Mouse (Mus musculus): Measurements from ENCODE around the gene Bola2.

- no peak for TF ChIP-seq CTCF (IDR thresholded peaks at IDR 0.05; ENCODE audit: control insufficient read depth, insufficient read depth, low read length)
- no peak for TF ChIP-seq POLR2A (IDR thresholded peaks at IDR 0.05; ENCODE audit: borderline replicate concordance, control insufficient read depth, low read depth, low read length)
These were observed 18.5 kb upstream of the Bola2 start for GRCm38 (mm10) chr7:126676631-126677220.

All from bone marrow, adult 2 months (tissue).